Mouse (Mus musculus): ENCODE measurements at regions not wholly inside any gene's neighbourhood (a gene's known extent, or its start where the extent isn't known, plus 50 kb on each side); places are given as distances from the start of the nearest gene placed in this dataset.

DNA sequence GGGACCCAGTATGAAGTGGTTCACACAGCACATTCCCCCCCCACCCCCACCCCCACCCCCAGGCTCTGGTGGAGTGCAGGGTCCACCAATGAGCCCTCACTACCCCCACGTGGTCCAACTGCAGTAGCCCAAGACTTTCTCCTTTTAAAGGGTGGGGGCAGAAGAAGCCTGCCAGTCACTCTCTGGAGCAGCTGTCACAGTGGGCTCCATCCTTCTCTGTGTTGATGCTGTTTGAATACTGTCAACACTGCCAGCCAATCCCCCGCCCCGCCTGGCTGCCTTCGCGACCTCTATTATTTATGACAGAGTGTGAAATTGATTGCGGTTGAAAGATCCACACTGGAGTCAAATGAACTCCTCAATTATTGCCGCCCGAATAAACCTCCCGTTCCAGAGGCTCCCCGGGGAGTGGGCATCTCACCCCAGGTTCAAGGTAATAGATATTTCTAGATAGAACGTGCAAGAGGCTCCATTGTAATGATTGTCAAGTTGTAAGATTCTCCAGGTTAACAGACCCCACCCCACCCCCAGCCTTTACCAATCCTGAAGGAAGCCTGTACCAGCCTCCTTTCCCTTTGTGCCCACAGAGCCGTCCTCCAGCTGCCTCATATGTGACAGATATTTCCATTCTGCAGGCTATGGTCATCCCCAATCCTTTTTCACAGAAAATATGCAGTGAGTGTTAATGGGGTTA lies 181.7 kb upstream of the Kdm8 start:
- no peak for DNase-seq

DNA sequence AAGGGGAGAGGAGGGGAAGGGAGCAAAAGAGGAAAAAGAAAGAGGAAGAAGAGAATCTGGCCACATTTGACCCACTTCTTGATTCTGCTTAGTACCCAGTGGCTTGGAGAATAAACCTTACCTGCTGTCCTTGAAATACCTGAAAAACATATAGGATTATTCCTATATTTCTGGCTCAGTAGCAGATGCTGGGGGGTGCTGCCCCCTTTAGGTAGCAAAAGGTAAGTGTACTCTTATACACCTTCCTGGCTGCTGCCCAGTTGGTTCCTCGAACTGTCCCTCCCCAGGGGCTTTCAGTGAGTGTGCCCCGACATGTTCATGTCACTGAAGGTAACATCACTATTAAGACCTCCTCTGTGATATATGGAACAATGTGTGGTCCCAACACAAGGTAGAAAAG lies 180.7 kb upstream of the Kdm8 start:
- DNase-seq, result no peak

DNA sequence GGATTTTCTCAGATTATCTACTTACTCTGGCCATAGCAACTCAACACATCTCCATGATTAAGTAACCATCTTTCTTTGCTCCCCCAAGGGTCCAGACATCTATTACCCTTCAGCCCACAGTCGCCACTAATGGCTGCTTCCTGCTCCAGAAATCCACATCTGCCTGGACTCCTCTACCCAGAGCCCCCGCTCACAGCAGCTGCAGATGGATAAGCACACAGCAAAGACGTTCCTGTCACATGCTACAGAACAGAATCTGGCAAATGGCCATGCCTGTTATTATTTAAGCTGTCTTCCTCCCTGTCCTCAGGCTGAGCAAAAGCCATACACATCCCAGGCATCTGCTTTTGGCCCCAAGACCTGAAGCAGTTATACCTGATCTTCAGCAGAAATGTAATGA lies 173.8 kb upstream of the Kdm8 start:
- DNase-seq, result peak; percentile 3

DNA sequence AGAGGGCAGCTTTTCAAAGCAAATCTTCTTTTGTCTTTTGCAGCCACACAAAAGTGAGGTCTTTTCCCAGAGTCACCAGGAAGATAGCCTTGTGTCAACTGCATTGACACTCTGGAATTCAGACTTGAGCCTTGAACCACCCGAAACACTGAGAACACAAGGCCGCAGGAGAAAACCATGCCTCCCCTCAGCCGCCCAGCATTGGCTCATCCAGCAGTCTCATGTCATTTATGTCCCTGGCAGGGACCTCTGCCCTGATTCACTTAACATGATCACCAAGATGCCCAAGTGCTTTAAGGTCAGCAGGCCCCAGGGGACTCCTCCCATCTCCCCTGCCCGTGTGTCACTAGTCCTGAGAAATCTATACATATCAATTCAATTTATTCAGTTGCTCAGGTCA lies 173.1 kb upstream of the Kdm8 start:
- DNase-seq, result peak; percentile 59

DNA sequence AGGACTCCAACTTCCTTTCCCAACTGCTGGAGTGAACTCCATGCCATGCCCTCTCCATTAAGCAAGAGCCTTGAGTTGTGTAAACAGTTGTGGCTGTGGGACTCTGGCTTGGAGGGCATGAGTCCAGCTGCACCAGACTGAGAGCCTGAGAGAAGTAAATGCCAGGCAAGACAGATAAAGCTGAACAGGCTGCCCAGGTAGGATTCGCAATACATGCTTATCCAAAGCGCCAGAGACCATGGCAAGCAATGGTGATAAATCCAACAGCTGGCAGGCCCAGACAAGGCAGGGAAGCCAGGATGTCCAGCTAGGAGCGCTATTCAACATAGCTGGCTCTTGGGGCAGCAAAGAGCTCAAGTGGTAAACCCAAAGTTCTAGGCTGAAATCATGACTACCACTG lies 163.1 kb upstream of the Kdm8 start:
- peak; percentile 45 for DNase-seq

DNA sequence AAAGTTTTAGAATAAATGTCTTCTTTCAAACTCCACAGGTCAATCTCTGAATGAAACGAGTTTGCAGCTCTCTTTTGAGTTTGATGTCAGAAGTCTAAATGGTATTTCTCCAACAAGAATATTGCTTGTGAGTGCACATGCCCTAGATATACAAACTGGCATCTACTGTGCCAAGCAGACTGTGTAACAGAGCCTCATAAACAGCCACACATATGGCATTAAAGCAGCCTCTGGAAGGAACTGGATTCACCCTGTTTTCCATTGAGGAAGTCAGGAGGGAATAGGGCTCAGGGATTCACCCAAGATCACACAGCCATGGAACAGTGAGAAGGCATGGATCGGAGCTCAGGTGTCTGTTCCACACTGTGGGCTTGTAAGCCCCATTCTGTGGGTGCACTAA lies 149.2 kb upstream of the Kdm8 start:
- no peak for DNase-seq

DNA sequence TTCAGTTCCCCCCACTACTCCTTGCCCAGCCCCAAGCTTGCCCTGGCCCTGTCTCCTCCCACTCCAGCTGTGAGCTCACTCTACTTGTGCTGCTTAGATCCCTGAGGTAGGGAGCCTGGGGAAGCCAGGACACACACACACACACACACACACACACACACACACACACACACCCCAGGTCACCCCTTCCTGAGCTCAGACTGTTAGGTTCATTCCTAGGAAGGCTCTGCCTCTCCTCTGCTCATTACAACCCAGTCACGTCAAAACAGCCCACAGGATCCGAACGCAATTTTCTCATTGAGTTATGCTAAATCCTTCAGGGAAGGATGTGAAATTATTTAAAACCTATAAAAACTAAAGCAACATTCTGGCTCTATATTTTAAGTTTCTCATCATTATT lies 136.0 kb upstream of the Kdm8 start:
- no peak for DNase-seq

DNA sequence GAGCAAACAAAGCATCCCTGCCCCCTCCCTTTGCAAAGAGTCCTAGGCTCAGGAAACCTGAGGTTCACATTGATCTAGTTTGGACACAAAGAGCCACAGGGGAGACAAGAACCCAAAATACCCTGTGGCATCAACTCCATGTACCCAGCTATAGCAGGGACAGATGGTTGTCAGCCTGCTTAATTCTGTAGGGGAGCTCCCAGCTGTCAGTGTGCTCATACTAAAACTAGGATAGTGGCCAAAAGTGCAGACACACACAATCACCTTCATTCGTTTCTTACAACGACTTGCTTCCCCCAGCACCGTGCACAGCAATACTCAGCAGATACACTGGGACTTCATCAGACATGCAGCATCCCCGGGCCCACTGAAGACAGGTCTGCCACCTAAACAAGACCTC lies 133.5 kb upstream of the Kdm8 start:
- DNase-seq, result no peak

DNA sequence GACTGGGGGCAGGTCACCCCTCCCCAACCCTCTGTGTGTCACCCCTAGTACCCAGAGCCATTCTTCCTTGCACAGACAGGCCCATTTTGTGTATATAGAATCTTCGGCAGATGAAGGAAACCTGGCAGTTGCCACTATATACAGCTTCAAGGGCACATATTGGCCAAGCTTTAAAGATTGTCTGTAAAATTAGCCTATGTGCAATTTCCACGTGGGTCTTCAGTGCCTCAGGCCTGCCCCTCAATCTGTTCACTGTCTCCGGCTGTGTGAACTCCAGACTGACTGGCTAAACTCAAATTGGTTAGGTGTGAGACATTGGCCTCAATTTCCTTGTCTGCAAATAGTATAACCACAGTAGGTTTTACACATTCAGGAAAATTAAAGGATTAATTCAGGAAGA lies 130.9 kb upstream of the Kdm8 start:
- DNase-seq, result no peak

DNA sequence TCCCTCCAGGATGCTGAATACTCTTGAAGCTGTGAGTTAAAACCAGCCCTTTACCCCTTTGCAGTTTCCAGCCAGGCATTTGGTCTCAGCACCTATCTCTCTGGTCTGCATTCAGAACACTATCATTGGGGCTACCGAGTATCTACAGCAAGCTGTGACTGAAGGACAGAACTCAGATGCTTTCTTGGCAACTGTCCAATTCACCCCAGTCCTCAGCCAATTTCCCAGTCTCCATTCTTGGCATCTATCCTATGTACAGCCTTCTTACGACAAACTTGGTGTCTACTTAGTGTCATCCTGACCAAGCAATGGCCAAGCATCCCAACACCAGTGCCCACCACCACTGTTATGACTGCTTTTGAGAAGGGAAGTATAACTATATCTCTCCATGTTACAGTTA lies 109.7 kb upstream of the Kdm8 start:
- no peak for DNase-seq

DNA sequence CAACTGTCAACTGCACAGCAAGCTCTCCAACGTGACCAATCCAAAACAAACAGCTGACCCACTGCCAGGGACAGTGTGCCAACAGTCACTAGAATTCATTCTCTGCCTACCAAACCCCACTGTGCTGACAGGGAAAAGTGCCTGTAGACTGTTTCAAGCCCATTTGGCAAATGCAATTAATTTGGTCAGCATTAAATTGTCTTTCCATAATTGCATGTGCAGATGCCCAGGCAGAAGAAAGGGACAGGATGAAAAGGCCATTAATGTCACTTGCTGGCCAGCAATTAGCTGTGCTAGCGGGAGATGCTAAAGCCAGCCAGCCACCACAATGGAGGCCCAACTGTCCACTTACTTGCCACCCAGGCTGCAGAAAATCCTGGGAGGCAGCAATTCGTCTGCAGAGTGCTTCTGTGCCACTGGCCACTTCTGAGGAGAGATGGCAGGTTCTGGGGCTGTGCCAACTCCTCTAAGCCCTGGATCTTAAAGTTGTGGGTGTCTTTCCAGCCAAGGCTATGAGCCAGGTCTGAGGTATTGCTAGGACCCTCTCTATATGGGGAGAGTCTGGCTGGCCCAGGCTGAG lies 108.8 kb upstream of the Kdm8 start:
- DNase-seq, result peak; percentile 9

DNA sequence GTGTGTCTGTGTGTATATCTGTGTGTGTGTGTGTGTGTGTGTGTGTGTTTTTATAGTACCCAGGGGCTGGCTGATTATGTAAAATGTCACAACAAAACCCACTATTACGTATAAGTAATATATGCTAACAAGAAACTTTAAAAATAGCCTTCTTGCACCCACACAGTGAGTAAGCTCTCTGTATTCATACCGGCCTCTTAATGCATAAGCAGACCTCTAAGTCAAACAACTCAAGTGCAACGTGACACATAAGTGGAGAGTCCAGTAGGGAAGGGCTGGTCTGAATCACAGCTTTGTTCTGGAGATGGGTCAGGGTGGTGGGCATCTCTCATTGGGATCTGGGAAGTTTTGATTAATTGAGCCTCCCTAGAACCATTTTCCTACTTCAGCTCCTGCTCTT lies 107.7 kb upstream of the Kdm8 start:
- no peak for DNase-seq

DNA sequence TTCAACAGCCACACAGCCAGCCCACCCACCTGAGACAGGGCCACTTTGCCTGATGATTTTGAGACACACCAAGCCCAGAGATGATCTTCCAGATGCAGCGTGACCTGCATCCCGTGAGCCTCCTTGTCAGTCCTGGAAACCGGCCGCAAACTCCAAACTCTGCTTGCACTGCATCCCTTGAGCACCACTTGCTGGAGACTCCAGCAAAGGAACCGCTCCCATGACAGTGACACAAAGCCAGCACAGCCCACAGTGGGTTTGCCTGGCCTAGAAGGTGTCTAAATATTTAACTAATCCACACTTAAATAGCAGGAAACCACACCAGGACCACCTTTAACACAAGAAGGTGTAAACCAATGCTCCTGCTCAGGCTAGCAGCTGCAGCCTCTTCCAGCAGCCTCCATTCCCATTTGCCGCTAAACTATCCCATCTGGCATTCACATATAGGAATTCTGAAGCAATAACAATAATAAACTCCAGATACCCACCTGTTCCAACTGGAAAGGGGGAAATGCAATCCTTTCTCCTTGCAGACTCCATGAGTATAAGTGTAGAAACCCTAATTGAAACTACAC lies 106.2 kb upstream of the Kdm8 start:
- DNase-seq, result no peak

DNA sequence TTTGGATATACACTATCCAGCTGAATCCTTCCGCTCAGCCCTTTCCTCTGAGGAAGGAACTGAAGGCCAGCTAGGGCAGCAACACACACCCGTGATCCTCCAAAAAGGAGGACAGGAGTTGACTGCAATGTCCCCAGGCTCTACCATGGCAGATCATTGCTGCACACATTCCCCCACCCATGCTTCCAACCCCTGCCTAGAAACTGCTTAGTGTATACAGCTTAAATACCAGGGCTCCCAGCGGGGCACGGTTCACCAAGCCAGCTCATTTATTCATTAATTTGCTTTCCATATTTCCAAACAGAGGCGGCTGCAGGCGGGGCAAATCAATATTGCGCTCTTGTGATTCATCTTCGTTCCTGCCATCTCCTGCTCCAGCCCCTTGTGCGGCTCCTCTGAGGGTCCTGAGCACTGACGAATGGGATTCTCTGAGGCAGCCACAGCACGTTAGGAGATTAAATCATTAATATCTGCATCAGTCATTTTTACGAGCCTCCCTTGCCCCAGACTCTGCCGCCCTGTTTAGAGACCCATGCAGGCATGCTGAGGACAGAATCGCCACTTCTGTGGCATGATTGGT lies 104.1 kb upstream of the Kdm8 start:
- DNase-seq, result no peak

DNA sequence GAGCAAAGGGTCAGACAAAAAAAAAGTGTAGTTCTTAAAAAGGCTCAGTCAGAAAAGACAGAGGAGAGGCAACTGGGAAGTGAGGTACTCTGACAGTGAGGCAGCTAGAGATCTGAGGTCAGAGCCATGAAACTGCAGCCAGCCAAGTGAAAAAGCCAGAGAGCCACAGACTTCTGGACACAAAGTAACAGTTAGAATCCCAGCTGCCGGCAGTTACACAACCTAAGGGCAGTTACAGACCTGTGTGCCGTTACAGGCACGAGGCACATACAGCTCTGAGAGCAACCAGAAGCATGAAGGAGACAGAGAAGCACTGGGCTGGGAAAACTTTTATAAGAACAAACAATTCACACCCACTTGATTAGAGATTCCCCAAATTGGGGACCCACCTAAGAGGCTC lies 94.9 kb upstream of the Kdm8 start:
- no peak for DNase-seq

DNA sequence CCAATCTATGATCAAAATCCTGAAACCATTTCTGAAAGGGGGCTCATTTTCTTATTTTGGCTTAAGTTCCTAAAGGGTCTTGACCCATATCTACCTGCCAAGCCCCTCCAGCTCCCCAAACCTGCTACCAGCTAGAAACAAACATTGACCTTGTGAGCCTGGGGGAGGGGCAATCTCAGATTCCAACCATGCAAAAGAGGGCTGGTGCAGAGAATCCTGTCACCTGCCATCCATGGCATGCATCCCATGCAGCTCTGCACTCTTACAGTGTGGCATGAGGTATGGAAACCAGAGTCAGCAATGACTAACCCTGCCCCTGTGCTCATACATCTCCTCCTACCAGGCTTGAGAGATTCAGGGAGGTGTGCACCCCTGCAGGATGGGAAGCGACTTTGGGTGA lies 90.3 kb upstream of the Kdm8 start:
- no peak for DNase-seq

DNA sequence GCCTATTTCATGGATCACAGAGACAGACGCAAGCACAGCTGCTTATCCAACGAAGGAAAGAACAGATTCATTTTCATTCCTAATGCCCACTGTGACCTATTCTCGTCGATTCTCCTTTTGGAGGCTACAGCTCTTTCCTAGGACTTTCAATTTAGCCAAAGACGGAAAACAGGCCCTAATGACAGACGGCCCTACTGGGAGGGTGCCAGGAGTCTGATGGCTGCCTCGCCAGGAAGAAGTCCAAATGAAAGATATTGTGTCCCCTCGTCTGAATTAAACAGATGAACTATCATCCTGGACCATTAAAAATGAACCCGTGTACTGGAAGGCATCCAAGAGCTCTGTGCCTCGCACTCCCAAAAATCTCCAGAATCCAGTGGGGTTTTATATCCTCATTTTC lies 89.5 kb upstream of the Kdm8 start:
- DNase-seq, result no peak

DNA sequence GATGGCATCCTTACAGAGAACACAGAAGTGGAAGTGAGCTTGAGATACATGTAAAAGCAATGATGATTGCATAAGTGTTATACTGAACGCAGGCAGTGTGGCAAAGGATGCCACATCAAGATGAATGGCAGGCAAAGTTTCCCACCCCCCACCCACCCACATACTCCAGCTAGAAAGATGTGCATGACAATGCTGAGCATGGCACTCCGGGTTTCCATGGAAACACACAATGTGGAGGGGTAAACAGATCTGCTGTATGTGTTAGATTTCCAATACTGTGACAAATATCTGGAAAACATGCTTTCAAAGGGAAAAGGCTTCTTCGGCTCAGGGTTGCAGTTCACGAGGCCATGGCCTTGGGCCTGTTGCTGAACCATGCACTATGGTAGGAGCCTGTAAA lies 86.5 kb upstream of the Kdm8 start:
- no peak for DNase-seq

DNA sequence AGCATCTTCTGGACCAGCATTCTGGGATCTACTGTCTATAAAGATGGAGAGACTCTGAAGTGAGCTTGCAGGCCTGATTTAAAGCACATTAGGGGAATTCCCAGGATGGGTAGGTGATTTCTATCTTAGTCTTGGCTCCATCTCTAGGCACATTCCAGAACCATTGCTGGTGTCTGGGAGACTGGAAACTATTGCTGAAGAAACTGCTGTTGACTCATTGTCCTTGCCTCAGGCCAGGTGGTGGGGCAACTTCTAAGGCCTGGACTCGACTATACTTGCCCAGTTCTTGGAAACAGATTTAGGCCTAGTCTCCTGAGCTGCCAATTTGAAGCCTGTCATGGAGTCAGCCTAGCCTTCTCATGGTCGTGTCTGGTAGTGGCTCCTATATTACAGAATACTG lies 61.5 kb upstream of the Kdm8 start:
- DNase-seq, result no peak

DNA sequence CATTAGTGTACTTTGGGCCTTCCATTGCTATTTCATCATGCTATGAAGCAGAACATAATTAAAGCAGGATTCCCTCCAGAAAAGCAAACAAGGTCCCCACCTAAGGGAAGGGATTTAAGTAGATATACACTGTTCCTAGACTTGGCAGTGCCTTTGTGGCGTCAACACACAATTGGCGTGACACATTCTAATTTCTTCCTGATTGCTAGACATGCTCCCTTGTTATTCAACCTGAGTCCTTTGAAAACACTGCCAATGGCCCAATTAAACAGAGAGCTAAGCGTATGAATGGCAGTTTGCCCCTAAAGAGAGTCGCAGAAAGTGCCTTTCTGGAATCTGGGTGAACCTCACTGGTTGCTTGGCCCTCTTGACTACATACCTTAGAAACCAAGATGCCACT lies 60.3 kb upstream of the Kdm8 start:
- DNase-seq, result no peak

DNA sequence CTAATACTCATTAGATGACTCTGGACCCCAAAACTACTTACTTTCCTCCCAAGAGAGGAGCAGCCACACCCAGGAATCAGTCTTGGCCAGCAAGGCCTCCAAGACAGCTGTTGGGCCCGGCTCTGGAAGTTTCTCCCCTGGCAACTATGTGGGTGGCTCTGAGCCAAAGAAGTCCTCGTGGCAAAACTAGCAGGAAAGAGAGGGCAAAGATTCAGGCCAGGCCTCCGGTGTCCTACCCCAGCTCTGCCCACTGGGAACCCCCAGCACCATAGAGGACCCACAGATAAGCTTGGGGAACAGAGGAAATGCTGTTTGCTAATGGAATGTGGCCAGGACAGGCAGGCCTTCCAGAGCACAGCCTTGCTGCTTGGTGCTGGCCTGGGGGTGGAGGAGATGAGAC lies 51.9 kb upstream of the Kdm8 start:
- DNase-seq, result peak; percentile 48

DNA sequence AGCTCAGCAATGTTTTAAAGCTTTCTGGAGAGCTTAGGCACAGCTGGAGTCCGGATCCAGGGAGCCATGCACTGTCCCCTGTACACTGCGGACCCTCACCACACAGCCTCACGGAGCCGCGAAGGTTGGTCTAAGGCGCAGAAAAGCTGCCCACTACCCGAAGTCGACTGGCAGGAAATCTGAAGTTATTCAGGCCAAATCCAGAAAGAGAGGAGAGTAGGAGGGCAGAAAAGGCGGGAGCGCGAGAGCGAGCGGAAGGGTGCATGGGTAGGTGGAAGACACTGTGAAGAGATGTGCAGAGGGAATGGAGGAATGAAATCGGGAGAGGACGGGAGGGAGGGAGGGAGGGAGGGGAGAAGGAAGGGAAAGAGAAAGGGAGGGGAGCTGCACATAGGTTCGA lies 51.2 kb upstream of the Kdm8 start:
- no peak for DNase-seq

DNA sequence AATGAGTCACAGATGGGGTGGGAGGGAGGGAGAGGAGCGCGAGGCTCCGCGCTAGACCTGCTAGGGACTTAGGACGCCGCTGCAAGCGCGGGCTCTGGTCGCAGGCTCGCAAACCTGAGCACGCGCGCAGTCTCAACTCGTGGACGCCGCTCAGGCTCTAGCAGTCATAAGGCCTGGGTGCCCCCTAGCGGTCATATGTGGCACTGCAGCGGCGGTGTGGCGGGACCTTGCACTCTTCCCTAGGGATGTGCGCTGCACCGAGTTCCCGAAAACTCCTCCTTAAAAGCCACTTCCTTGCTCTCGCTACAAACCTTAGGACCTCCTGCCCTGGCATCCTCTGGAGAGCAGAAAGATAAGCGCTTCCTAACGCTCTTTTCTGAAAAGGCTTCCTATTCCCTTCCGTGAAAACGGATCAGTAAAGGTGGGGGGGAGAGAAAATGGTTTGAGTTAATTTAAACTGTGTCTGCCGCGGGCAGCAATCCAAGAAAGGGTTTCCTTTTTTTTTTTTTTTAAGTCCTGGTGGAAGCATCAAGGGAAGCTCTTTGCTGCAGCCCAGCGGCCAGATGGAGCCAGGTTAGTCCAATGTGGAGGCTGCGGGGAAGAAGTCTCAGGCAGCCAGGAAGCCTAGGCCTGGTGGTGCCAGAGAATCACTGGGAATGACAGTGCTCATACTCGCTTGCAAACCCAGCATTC lies 50.7 kb upstream of the Kdm8 start:
- peak; percentile 97 for DNase-seq

Measured in adrenal gland, postnatal 14 days (tissue).